Mouse (Mus musculus) retina, postnatal 1 day (tissue): ENCODE data around the gene Elavl4.

Experiments used
- DNase-seq: peaks from one replicate; pipeline ENCODE4 v3.0.0-alpha.2; 2012

Gene Elavl4

DNA sequence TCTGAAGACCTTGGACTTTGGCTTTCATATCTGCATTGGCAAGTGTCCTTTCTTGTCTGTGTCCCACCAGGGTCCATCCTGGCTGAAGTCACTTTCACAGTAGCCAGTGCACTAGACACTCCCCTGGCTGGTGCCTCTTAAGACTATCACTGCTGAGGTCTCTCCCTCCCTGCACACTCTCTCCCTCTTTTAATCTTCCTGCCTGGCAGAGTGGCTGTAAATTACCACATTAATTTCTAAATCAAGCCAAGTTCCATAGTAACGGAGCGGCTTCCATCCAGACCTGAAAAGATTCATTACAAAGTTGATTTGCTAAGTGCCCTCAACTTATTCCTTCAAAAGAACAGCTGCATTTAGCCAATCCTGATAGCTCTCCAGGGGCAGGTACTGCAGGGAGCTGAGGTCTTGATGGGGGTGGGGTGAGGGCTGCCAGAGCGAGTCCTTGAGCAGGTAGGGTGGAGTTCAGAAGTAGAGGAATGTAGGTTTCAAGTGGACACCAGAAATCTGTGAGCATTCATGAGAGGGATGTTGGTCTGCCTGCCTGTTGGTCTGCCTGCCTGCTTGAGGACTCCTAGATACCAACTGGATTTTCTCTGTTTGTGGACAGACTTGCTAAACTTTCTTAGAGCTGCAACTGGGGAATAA lies 194.1 kb downstream of the Elavl4 start:
- DNase-seq: no peak

GRCm38 (mm10) chr4:110155954-110156353 lies 195.8 kb downstream of the Elavl4 start:
- no peak for DNase-seq
